Mouse (Mus musculus) liver, postnatal 0 days (tissue): ENCODE results near the gene Fgd6.

Source experiments
- CTCF ChIP-seq: sonication (generic); IDR thresholded peaks from 2 replicates; pipeline ENCODE4 v1.5.1; 2016; ENCODE audit warnings: antibody characterized with exemption, low read depth
- EP300 ChIP-seq: IDR thresholded peaks from 2 replicates; pipeline ENCODE4 v1.6.1; 2016; ENCODE audit warnings: antibody characterized with exemption, low read depth, mild to moderate bottlenecking

DNA sequence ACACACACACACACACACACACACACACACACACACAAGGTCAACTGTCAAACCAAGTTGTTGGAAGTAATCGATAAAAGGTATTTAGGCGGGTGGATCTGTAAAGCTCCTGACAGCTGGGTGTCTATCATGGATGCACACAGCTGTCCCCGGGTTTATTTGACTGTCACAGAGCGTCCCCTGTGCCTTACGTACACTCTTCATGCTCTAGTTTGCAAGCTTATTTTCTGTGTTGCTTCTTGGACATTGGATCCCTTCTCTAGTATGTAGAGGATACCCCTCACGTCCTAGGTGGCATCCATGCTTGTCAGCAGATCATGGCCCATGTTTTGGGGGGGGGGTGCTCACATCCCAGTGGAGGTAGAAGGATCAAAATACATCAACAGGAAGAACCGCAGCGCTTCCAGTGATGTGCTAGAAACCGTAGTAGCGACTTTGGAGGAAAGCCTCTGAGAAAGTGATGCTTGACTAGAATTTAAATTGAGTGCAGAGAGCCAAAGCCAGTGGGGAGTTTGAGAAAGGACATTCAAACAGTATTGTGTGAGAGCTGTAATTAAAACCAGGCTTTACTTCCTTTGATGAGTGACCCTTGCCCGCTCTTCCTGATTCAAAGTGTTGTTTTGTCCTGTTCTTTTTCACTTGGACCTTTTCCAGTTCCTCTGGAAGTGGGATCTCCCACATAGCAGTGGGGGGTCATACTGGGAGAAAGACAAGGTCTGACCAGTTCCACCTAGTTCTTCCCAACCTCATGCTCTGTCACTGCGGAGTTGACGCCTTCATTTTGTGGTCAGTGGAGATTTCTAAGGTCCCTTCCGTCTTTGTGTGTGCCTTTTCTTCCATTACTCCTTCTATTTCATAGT is 41.4 kb downstream of the Fgd6 start:
- TF ChIP-seq CTCF, result no peak
- TF ChIP-seq EP300, result no peak
